Mouse (Mus musculus) testis, postnatal 14 days (tissue): Measurements from ENCODE around the gene Papolg.
"Not testable (repeated sequence)": the region's sequence is repeated elsewhere in the genome, so short reads cannot be mapped to it uniquely, and the experiment has no call there.

Experiments used
- DNase-seq: peaks from one replicate; pipeline ENCODE4 v3.0.0; 2021; ENCODE audit warnings: low spot score

Gene Papolg

DNA sequence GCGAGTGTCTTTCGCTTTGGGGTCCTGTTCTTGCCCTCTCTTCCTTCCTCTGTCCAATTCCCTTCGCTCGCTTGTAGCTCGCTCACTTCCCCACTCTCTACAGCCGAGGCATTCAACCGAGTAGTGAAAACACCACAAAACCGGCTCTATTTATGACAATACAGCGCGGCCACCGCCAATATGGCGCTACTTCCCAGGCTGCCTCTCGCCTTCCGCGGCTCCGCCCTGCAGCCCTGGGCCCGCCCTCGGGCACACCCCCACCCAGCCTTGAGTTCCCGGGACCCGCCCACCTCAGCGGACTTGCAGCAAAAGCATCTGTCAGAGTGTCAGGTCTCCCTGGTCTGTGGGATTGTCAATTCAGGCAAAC is at the start of gene Papolg:
Gene Papolg, minus strand, starts transcription at position 194 of the 367 bp plus-strand sequence.
- DNase-seq = peak; percentile 93

DNA sequence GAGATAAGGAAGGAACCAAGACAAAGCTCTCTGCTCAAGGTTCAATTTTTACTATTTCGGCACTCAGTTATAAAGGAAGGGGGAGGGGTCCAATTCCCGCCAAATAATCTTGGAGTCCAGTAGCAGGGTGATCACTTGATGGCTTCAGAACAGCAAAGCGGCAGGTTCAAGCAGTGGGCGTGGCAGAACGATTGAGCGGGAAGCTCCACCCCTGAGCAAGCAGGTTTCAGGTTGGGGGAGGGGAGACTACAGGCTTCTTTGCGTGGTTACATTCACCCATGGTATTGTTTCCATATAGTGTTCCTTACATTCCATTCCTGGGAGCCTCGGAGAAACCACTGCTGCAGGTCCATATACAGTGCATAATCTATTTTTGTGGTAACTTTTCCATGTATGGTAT is 33.1 kb upstream of the Papolg start:
- DNase-seq = not testable (repeated sequence)

DNA sequence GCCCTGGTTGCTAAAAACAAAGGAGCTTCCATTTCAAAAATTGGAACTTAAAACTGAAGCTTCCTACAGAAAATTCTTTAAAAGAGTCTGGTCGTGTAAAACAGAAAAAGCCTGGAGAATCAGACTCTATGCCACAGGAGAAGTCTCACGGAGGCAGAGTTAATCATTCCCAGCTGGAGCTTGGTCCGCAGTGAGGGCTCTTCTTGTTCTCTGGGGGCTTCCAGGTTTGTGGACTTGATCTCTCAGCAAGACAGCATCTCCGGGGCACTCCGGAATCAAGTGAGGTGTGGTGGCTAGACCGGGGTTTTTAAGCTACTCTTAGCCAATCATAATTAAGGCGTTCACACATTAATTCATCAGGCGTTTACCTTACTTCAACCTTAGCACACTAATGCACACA is 32.6 kb upstream of the Papolg start:
- no peak for DNase-seq

DNA sequence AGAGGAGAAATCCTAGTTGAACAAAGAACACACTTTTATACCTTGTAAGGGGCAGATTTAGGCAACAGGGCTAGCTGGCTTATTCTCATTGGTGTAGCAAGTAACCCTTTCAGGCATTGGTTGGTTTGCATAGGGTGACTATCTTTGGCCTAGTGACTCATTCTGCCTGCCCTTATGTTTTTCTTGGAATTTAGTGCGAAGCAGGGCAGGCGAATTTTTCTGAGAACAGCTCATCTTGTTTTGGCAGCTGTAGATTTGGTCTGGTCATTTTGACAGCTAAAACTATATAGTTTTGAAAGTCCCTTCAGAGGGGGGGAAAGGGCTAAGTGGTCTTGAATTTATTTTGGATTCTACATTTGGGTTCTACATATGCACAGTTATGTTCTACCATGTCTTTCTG is 18.8 kb upstream of the Papolg start:
- DNase-seq = not testable (repeated sequence)

DNA sequence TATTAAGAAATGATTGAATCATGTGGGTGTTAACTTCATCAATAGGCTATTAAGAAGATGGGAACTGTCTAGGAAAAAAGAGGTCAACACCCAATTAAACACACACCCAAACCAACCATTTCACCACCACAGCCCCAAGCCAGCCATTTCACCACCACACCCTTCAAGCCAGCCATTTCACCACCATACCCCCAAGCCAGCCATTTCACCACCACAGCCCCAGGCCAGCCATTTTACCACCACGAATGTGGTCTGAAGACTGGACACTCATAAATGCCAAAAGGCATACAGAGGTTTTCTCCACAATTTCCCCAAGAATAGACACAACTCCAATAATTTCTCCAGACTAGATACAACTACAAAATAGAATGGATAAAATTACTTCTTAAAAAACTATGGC is 8.9 kb upstream of the Papolg start:
- DNase-seq = no peak

DNA sequence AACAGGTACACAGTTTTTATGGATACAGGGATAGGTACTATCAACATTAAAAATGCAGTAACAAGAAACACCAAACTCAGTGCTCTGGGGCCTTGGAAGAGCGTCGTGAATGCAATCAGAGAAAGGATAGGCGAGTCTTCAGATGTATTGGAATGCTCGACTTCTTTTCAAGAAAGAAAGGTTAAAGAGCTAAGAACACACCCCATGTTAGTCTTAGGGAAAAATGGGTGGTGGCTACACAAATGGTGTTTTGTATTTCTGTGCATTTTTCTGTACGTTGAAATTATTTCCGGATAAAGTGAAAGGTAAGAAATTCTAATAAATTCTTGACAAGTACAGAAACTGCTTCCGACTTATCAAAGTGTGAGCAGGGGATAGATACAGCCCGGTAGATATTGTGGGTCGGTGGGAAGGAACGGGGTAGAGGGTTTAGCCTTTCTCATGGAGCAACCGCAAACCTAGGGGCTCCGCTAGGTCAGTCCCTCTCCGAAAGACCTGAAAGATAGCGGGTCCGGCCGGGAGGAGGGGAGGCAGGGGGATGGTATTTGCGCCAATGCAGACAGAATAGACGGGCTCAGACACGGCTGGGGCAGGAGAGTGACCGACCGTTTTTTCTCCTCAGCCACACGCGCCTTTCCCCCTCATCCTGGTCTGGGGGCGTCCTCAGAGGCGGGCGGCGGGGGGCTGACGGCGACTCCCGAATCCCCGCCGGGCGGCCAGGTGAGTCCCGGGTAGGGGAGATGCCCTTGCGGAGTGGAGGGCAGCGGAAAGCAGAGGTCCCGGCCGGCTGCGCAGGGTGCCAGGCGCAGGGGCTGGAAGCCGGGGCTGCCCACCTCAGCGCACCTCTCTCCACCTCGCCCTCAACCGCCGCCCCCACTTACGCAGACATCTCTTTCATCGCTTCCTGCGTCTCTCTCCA is 653 bp downstream of the Papolg start:
- peak; percentile 77 for DNase-seq

DNA sequence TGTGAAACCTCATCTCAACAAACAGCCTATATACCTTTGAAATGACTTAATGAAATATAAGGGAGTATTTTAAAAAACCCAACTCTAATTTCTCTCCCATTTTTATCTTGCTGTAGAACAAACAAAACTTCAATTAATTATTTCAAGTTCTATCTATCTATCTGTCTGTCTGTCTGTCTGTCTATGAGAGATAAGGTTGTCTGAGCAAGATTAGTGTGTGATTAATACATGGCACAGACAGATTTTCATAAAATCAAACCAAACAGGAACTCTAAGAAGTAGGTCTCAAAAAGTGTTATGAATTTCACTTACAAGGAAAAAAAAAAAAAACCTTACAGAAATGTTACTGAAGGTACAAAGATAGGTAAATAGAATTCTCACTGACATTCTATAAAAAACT is 1.5 kb downstream of the Papolg start:
- DNase-seq = no peak

DNA sequence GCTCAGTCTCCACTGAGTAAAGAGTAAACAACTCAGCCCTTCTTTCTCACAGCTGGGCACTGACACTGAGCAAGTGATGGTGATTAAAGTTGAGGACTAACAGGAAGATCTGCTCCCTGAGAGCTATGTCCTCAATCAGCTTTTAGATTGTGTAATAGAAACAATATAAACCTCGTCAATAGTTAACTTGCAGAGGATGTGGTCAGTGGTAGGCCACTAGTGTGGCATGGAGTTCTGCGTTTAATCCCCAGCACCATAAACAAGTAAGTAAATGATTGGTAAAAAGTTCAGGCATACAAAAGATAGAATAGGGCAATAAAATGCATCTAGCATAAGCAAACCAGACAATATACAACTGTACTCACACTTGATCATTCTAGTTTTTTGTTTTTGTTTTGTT is 30.7 kb downstream of the Papolg start:
- no peak for DNase-seq

DNA sequence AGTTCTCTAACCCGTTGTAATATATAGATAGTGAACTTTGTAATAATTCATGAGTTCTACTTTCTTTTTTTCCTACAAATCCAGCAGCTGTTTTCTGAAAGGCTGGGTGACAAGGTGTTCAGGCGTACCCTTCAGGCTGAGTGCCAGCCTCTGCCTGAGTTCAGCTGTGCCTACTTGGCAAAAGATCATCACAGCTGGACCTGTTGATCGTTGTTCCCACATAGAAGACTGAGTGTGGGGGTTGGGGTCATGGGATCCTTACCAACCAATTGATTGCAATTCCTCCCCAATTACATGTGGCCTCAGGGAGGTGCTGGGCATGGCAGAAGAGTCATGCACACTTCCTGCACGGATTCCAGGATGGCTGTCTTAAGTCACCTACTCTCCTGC is 38.3 kb downstream of the Papolg start:
- DNase-seq = no peak

DNA sequence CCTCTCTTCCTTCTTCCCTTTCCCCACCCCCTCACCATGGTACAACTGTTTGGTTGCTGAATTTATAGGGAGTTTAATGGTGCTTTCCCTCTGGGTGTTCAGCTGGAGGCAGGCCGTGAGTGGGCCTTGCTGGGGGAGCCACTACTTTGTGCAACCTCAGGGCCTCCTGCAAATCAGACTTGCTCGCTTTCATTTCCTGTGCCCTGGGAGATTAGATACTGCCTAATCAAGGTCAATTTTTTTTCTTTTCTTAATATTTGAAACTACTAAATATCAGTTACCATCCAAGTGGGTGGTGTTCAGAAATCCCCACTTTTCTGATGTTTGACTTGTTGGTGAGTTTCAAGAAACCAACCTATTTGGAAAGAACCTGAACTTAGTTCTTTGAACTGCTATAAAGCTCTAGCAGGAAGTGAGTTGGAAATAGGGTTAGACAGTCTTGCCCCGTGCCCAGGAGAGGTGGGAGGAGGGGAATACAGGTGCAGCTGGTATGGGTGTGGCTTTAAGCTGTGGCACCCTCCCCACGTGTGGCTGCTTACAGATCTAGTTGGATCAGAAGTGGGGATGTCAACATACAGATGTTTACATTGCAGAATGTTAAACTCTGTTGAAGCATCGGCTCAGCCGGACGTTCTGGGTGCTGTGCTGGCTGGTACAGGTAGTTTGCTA is 38.9 kb downstream of the Papolg start:
- DNase-seq = no peak

DNA sequence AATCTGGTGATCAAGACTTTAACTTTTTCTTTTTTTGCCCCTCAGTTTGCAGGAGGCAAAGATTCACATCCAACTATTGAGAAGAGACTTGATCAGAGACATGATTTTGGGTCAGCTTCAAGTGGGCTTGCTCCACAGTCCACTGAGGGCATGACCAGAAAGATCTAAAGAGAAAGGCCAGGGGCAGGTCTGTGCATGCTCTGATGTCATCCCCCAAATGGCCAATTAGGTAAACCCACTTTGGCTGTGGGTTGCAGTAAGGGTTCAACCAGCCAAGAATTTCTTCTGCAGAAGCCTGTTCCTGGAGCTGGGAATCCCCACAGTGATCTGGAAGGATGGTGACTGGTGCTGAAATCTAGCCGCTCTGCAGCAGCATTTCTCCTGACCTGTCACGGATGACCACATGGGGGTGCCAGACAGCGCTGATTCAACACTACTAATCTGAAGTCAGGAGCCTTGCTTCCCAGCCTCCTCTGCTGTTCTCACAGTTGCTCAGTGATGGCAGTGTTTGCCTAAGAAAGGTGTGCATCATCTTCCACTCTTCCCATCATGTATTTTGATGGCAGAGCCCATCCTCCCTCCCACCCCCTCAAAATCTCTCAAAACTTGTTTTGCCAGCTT is 39.8 kb downstream of the Papolg start:
- peak; percentile 33 for DNase-seq

DNA sequence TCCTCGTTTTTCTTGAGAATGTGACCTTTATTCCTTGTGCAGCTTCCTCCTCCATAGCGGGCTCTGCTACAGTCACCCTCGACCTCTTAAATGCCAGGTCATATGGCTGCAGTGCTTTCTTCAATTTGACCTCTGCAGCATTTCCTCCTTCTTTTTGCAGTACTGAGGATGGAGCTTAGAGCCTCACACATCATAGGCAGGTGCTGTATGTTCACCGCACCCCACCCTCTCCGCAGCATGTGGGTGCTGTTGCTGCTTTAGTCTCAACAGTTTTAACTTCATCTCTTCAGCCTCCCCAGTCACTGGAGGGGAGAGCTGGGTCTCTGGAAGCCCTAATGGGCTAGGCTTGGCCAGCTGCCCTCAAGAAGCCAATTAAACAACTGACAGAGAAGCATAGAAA is 41.7 kb downstream of the Papolg start:
- DNase-seq = no peak

DNA sequence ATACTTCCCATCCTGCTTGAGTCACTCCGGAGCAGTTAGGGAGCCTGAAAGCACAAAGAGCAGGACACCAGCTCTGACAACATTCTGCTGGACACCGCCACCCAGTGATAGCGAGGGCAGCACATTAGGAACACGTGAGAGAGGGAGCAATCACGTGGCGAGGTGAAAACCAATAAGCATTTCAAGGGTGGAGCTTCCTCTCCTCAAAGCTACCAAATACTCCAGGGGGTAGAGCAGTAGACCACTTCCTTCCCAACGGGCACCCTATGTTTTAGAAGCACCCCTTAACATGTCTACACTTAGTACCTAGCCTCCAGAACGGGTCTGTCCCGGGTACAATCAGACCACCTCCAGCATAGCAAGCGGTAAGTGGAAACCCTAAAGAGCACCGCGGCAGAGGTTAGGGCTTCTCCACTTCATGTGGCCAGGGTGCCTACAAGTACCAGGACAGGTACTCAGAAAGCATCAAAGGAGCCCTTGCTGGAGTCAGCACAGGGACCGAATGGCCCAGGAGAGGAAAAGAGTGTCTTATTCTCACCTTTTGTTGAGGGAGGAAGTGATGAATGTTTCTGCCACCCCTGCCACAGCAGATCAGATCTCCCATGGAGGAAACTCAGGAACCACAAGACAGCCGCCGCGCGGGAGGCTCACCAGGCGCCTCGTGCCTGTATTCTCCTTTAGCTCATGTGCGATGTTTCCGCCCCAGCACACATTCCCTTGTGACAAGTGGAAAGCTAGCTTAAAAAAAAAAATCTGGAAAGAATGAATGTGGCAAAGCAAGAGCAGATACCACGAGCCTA is 48.8 kb downstream of the Papolg start:
- no peak for DNase-seq

DNA sequence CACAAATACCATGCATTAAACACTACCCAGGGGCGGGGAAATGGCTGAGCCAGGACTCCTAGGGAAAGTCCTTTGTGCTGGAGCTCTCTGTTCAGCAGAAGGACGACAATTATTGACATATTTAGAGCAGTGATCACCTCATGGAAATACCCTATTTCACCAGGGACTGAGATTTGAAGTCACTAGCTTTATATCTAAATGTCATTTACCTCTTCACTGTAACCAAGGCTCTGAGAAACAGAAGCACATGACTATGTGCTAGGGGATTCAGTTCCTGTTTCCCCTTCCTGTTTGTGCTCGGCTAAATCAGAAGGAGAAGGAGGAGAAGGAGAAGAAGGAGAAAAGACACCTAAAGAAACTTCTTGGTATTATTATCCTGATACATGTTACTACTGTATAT is 71.8 kb downstream of the Papolg start:
- DNase-seq = no peak

DNA sequence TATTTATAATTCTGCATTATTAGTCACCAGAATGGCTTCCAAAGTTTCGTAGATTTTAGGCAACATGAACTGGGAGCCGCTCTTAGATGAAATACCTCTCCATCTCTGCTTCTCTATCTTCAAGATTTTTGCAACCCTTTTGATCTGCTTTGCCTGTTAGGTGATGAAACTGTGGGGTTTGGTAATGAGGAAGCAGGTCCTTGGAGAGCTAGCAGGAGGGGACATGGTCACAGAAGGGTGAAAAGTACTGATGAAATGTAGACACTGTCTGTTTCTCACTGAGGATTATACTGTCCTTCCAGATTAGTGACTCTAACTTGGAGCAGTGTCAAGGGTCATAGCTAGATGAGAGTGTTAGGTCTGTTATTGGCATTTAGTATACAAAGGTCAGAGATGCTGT is 73.4 kb downstream of the Papolg start:
- DNase-seq = no peak

DNA sequence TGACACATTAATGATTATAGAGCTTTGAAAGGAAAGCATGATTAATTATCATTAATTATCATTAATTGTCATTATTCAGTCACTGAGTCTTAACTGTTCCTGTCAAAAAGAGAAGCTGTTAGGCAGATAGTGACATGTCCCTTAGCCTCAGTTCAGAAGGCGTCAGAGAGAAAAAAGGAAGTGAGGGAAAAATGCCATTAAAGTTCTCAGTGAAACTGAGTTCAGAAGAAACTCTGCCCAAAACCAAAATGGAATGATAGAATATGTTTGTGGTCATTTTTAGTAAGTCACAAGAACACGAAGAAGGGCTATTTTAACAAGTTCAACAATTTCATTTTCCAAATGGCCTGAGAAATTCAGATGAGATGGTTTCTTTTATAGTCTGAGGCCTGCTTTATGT is 74.1 kb downstream of the Papolg start:
- no peak for DNase-seq

DNA sequence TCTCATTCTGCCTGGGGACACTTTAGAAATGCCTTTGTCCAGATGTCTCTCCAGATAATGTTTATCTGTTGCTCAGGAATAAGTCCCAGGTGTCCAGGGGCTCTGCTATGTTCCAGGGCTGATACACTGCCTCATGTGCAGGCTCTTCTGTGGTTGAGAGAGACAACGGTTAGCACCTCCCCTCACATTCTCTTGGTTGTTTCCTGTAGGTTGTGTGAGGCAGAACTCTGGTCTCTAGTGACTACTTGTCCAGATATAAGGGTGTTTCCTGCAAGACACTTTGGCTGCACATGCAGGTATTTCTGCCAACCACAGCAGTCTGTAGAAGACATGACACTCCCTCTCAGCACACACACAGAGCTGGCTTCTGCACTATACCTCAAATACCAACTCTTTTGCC is 76.3 kb downstream of the Papolg start:
- no peak for DNase-seq
